In genomic region chr1:91799323-91799722, GRCm38 (mm10) we compare ENCODE assay signal across 17 mouse cellular contexts. TPM values are rescaled to one million over a fixed set of nuclear protein-coding genes. Genes with fewer than 3 reads are reported as not detected.
A peak's percentile ranks its signal among the peaks of the same experiment; 100 is the strongest.
DNase-seq lines count a peak whose midpoint lies in the region; ATAC-seq and TF ChIP-seq lines count a peak whose summit lies in the region.
"Had no signal": no experiment of that assay in that cellular context is flagged by ENCODE, and none has a peak within 500 bp of the region (broad histone marks: within the 10 kb centered on the region; RNA-seq: fewer than 3 reads in every experiment).

No protein-coding gene starts in this region.

- H3K27ac ChIP-seq in kidney, embryonic 14.5 days (ENCODE audit: low read depth, low read length): no peak overlapping the region
- H3K27ac ChIP-seq in stomach, embryonic 16.5 days (ENCODE audit: low read length): no peak overlapping the region
- H3K27ac ChIP-seq in stomach, postnatal 0 days (replicated peaks): no peak overlapping the region
- H3K27ac ChIP-seq in limb, embryonic 11.5 days (replicated peaks; ENCODE audit: low read depth, low read length): peak overlapping the region; percentile 93
- H3K27ac ChIP-seq: intestine, embryonic 15.5 days; left cerebral cortex, adult 2 months; lung, embryonic 15.5 days had no signal

- peaks cover 16% of the 10 kb centered on the region for H3K4me1 ChIP-seq in kidney, embryonic 14.5 days (ENCODE audit: control insufficient read depth, insufficient read depth, low read length)
- H3K4me1 ChIP-seq in stomach, embryonic 16.5 days (ENCODE audit: control insufficient read depth, insufficient read depth, low read length): peaks cover 5% of the 10 kb centered on the region
- no peaks in the 10 kb centered on the region for H3K4me1 ChIP-seq in stomach, postnatal 0 days (replicated peaks; ENCODE audit: control insufficient read depth, insufficient read depth)
- H3K4me1 ChIP-seq in limb, embryonic 11.5 days (ENCODE audit: control insufficient read depth, insufficient read depth, low read length): peaks cover 22% of the 10 kb centered on the region

- peak; percentile 77 for ATAC-seq in kidney, embryonic 14.5 days (ENCODE audit: low FRiP score, low TSS enrichment)
- no peak for ATAC-seq in stomach, embryonic 16.5 days (ENCODE audit: insufficient read depth, low FRiP score)
- ATAC-seq in stomach, postnatal 0 days (ENCODE audit: low FRiP score, low TSS enrichment): no peak
- no peak for ATAC-seq in limb, embryonic 11.5 days (ENCODE audit: insufficient number of reproducible peaks, low FRiP score, low TSS enrichment, low read depth)
- ATAC-seq: intestine, embryonic 15.5 days; Patski had no signal

- H3K36me3 ChIP-seq in kidney, embryonic 14.5 days (ENCODE audit: control insufficient read depth, insufficient read depth, low read length): no peaks in the 10 kb centered on the region
- no peaks in the 10 kb centered on the region for H3K36me3 ChIP-seq in stomach, embryonic 16.5 days (ENCODE audit: control insufficient read depth, insufficient read depth, low read length)
- no peaks in the 10 kb centered on the region for H3K36me3 ChIP-seq in stomach, postnatal 0 days (ENCODE audit: control insufficient read depth, insufficient read depth, low read length)
- H3K36me3 ChIP-seq in limb, embryonic 11.5 days (ENCODE audit: control insufficient read depth, insufficient read depth, low read length): no peaks in the 10 kb centered on the region
- H3K36me3 ChIP-seq: intestine, embryonic 15.5 days; lung, embryonic 15.5 days had no signal

- H3K27me3 ChIP-seq in kidney, embryonic 14.5 days (ENCODE audit: control insufficient read depth, insufficient read depth, low read length): peaks cover 50% of the 10 kb centered on the region
- H3K27me3 ChIP-seq in stomach, embryonic 16.5 days (ENCODE audit: control insufficient read depth, insufficient read depth, low read length): peaks cover 32% of the 10 kb centered on the region
- H3K27me3 ChIP-seq in stomach, postnatal 0 days (ENCODE audit: control insufficient read depth, insufficient read depth, low read length): peaks cover 8% of the 10 kb centered on the region; the same call in 1 of the 2 replicates
- H3K27me3 ChIP-seq in limb, embryonic 11.5 days (ENCODE audit: control insufficient read depth, insufficient read depth, low read length): no peaks in the 10 kb centered on the region; the same call in 1 of the 2 replicates

- no peak for TF ChIP-seq CTCF in stomach, postnatal 0 days (IDR thresholded peaks at IDR 0.05; ENCODE audit: low read depth)

- TF ChIP-seq EP300 in stomach, postnatal 0 days (optimal IDR thresholded peaks at IDR 0.05): no peak

- 23% methylated on average over 3 of the region's 3 CpGs for WGBS in kidney, embryonic 14.5 days
- WGBS in stomach, embryonic 16.5 days: 55% methylated on average over 3 of the region's 3 CpGs
- WGBS in stomach, postnatal 0 days: 47% methylated on average over 3 of the region's 3 CpGs
- 56% methylated on average over 3 of the region's 3 CpGs for WGBS in limb, embryonic 11.5 days

- H3K4me3 ChIP-seq in kidney, embryonic 14.5 days (ENCODE audit: low read length): no peak overlapping the region
- H3K4me3 ChIP-seq in stomach, embryonic 16.5 days (replicated peaks; ENCODE audit: low read length): no peak overlapping the region
- no peak overlapping the region for H3K4me3 ChIP-seq in stomach, postnatal 0 days (ENCODE audit: low read depth, low read length)
- no peak overlapping the region for H3K4me3 ChIP-seq in limb, embryonic 11.5 days (ENCODE audit: low read depth, low read length)
- H3K4me3 ChIP-seq: intestine, embryonic 15.5 days; left cerebral cortex, adult 2 months; lung, embryonic 15.5 days; megakaryocyte, embryonic 14.5 days had no signal

- H3K4me2 ChIP-seq in kidney, embryonic 14.5 days (replicated peaks; ENCODE audit: low read depth, low read length): no peak overlapping the region
- H3K4me2 ChIP-seq in stomach, embryonic 16.5 days (ENCODE audit: low read depth, low read length): no peak overlapping the region
- no peak overlapping the region for H3K4me2 ChIP-seq in stomach, postnatal 0 days (replicated peaks; ENCODE audit: low read depth)
- H3K4me2 ChIP-seq in limb, embryonic 11.5 days (ENCODE audit: low read depth, severe bottlenecking): peak overlapping the region; percentile 98; the same call in 1 of the 2 replicates

- DNase-seq in kidney, postnatal 36 days: no peak
- no peak for DNase-seq in stomach, postnatal 0 days (ENCODE audit: low spot score)
- DNase-seq in limb, embryonic 11.5 days (ENCODE audit: low spot score): peak; percentile 54
- DNase-seq in right cerebral cortex, postnatal 25 days: no peak
- no peak for DNase-seq in cerebellum, postnatal 10 days
- no peak for DNase-seq in spleen, adult 18-20 months
- DNase-seq: cerebellum, adult 11 months; heart, postnatal 4 days; right cerebral cortex, adult 18-20 months; thymus, postnatal 4 days had no signal

- no peaks in the 10 kb centered on the region for H3K9me3 ChIP-seq in kidney, embryonic 14.5 days (ENCODE audit: control insufficient read depth, low read length)
- no peaks in the 10 kb centered on the region for H3K9me3 ChIP-seq in stomach, embryonic 16.5 days (replicated peaks; ENCODE audit: control insufficient read depth, low read length)
- H3K9me3 ChIP-seq in stomach, postnatal 0 days (ENCODE audit: control insufficient read depth, low read length): no peaks in the 10 kb centered on the region
- no peaks in the 10 kb centered on the region for H3K9me3 ChIP-seq in limb, embryonic 11.5 days (ENCODE audit: control insufficient read depth, low read length)
- H3K9me3 ChIP-seq: intestine, embryonic 15.5 days; lung, embryonic 15.5 days had no signal

- H3K9ac ChIP-seq in kidney, embryonic 14.5 days (ENCODE audit: low read depth, low read length): no peak overlapping the region
- 0 out of 2 replicates have a peak overlapping the region, but pooled peaks have one; percentile 14 for H3K9ac ChIP-seq in stomach, embryonic 16.5 days (ENCODE audit: low read length)
- H3K9ac ChIP-seq in stomach, postnatal 0 days (ENCODE audit: low read length): no peak overlapping the region
- H3K9ac ChIP-seq in limb, embryonic 11.5 days (ENCODE audit: low read length): no peak overlapping the region; the same call in 1 of the 2 replicates
- H3K9ac ChIP-seq: intestine, embryonic 15.5 days; lung, embryonic 15.5 days had no signal

RNA-seq across cellular contexts. Expression of gene Twist2, which starts 1.9 kb away (rescaled TPM):
- 8.0 and 10.2 TPM in 2 replicates for polyA plus RNA-seq in kidney, embryonic 14.5 days (2014; fragmentation: Nextera tagmentation; extraction: Ambion mirVana)
- 7.0 and 8.1 TPM in 2 replicates for polyA plus RNA-seq in stomach, embryonic 16.5 days (2015; fragmentation: Nextera tagmentation; extraction: Ambion mirVana)
- 3.7 and 4.2 TPM in 2 replicates for polyA plus RNA-seq in stomach, postnatal 0 days (2015; fragmentation: Nextera tagmentation; extraction: Ambion mirVana)
- 43.8 and 47.0 TPM in 2 replicates for polyA plus RNA-seq in limb, embryonic 11.5 days (2014; fragmentation: Nextera tagmentation; extraction: Ambion mirVana)
